Mouse (Mus musculus): Measurements from ENCODE around the gene Nt5c3b.
A peak's percentile ranks its signal among the peaks of the same experiment; 100 is the strongest.

The Nt5c3b gene

DNA sequence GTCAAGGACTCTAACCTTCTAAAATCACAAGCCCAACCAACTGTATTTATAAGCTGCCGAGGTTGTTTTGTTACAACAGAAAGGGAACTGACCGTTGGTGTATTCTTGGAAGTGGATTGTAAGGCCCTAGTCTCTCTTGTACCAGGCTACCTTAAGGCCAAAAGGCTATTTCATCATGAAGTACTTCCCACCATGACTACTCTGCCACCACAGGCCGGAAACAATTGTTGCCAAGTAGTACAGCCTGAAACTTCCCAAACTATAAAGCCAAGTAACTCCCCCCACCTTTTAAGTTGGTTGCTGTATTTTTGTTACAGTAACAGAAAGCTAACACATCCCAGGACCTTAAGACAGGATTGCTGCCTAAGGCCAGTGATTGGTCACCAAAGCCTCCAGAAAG, 14.8 kb downstream of the Nt5c3b start:
- no peak for DNase-seq

DNA sequence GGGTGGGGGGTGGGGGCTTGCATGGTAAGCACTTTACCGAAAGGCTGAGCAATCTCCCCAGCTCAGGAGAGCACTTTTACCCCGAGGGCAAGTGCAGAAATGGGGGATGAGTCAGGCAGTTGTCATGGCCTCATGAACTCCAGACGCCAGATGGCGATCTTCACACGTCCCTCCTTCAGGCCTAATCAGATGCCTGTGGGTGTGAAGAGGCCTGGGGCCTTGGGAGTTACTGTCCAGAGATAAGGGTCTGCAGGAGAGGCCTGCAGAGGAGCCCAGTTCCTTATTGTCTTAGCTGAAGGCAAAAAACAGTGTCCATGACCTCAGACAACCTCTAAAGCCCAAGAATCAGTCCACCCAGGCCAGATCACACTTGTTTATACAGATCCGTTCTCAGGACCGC, 15.8 kb downstream of the Nt5c3b start:
- DNase-seq = peak; percentile 68

DNA sequence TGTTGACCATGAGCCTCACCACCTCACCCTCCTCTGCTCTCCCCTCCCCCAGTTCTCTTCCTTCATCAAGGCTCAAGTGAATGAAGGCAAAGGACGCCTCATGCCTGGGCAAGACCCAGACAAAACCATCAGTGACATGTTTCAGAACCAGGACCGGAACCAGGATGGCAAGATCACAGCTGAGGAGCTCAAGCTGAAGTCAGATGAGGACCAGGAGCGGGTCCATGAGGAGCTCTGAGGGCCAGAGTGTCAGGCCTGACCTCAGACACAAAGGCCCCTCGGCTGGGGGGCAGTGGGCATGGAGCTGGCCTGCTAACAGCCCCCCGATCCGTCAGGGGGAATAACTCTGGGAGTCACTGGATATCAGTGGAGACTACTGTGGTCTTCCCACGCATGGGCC, 17.8 kb downstream of the Nt5c3b start:
- DNase-seq = no peak

DNA sequence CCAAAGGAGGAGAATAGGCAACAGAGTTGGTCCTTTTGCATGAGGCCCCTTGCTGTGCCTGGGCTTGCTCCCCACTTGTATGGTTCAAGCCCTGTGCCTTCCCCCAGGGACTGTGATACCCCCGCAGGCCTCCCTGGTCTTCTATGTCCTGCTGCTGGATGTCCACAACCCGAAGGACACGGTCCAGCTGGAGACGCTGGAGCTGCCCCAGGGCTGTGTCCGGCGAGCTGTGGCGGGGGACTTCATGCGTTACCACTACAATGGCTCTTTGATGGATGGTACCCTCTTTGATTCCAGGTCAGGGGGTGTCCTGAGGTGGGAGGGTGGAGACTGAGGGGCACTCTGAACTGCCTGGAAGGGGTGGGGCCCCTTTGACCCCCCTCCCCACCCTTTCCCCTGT, 20.1 kb downstream of the Nt5c3b start:
- DNase-seq = no peak

DNA sequence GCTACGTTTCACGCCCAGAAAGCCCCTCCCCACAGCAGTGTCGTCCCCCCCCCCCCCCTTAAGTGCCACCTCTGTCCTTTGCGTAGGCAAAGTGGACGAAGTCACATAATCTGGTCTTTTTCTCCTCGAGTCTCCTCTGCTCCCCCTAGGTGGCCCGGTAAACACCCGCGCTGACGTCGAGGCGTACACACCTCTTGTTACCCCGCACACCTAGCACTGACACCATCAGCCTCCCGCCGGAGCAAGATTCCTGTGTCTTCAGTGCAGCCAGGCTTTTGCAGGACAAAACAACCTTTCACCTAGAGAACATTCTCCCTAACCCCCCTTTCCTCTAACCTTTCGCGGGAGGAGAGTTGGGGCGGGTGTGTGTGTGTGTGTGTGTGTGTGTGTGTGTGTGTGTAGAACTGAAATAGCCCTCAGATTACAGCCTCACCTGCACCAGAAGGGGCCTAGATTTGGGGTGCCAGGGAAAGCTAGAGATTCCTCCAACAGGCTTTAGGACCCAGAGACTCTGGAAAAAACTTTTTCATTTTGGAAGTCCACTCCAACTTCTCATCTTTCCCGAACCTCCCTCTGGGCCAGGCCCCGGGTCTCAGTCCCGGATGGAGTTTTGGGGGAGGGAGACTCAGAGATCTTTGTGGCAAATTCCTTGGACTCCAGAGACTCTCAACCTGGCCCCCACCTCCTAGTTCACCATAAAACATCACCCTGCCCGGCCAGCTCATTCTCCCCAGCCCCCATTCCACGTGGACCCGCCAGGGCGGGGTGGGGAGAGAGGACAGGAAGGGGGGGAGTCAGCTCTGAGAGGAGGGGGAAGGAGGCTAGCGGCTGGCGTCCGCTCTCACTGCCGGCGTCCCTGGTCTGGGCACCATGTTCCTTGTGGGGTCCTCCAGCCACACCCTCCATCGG, 26.4 kb downstream of the Nt5c3b start, which contains the start of gene Fkbp10:
Gene Fkbp10, plus strand, starts transcription at position 784 of the 909 bp plus-strand sequence.
- DNase-seq = peak; percentile 58

DNA sequence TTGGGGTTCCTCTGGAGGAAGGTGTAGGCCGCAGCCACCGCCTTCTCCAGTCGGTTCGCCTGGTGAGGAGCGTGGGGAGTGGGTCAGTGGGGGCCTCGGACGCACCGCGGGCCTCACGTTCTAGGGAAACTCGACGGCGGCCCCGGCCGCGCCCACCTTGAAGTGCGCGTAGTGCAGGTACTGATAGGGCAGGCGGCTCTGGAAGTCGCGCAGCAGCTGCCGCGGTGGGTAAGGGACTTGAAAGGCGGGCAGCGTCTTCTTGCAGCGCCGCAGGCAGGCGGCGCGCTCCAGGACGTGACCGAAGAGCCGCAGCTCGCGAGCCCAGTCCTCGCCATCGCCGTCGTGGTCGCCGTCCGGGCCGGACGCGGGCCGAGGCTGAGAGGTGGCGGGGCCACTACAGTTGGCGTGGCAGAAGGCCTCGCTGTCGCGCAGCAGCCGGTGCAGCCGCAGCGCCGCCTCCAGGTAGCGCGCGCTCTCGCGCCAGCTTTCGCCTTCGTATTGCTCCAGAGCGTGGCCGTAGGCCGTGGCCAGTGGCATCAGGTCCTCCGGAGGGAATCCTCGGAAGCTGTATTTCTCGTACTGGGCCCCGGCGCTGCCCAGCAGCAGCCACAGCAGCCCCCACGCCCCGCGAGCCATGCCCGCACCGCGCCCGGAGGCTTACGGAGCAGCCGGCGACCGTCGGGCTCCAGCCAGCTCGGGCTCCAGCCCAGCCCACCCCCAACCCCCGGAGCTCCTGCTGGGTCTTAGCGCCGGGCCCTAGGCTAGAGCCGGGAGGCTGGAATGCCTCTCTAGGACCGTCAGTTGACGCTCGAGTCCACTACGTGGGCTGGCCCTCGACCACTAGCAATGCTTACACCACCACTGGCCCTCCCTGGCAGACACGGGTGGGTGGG, 27.3 kb downstream of the Nt5c3b start, which contains the start of gene P3h4:
Gene P3h4, minus strand, starts transcription at position 816 of the 893 bp plus-strand sequence.
- DNase-seq = peak; percentile 72

DNA sequence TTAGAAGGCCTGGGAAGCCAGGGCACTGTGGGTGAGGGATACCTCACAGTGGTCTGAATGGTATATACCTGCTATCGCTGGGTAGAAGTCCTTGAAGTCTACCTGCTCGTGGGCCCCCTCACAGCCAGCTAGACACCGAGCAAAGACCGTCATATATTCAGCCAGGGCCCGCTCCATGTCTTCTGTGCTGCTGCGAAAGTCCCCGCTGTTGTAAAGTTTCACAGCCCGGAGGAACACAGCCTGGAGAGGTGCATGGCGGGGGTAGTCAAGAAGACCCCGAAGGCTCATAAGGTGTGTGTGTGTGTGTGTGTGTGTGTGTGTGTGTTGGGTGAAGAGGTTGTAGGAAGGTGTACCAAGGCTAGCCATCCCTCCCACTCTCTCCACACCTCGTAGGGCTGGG, 28.1 kb downstream of the Nt5c3b start:
- DNase-seq = no peak

DNA sequence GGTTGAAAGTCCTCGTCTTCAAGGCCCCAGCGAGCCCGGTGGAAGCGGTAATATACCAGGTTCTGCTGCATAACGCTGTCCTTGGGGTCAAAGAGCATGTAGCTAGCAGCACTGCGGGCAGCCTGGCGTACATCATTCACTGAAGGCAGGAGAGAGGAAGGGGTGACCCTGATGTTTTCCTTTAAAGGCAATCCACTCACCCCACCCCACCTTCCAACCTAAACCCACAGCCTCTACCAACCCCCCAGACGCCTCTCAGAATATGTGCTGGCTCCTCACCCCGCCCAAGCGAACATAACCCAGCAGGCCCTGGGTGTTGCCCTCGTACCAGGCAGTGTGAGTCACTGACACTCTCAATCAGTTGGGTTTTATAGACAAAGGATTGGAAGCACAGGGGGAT, 29.9 kb downstream of the Nt5c3b start:
- no peak for DNase-seq

DNA sequence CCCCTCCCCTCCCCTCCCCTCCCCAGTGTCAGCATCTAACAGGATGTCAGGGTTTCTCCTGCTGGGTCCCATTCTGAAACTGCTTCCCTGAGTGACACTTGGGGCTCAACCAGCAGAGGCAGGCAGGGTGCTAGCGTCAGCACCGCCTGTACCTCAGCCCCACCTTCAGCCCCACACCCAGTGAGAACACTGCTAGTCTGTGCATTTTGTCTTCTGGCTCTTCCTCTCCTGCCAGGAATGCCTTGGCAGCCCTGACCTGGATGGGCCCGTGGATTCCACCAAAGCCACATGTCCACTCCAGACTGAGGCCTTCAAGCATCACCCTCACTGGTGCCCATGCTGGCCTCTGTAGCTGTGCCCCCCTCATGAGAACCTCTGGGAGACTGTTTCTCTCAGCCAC, 31.9 kb downstream of the Nt5c3b start:
- no peak for DNase-seq

DNA sequence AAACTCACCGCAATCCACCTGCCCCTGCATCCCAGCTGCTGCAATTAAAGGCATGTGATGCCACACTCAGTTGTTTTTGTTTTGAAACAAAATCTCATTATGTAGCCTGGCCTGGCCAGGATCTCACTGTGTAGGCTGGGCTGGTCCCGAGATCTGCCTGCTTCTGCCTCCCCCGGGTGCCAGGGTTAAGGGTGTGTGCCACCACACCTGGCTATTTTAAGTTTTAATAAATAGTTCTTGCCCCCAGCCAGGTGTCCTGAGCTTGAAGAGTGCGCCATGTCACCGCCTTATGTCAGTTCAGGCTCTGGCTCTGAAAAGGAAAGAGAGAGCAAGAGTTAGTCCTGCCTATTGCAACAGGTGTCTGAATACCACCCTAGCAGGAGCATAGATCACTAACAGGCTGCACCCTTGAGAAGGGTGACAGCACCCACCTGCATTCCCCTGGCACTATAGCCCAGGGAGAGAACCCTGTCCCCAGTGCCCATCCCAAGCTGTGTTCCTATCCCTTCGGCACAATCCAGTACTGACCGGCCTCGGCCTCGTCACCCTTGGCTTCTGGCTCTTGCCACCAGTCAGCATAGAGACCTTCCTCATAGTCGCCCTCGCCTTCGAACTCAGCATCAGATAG, 32.7 kb downstream of the Nt5c3b start:
- no peak for DNase-seq

DNA sequence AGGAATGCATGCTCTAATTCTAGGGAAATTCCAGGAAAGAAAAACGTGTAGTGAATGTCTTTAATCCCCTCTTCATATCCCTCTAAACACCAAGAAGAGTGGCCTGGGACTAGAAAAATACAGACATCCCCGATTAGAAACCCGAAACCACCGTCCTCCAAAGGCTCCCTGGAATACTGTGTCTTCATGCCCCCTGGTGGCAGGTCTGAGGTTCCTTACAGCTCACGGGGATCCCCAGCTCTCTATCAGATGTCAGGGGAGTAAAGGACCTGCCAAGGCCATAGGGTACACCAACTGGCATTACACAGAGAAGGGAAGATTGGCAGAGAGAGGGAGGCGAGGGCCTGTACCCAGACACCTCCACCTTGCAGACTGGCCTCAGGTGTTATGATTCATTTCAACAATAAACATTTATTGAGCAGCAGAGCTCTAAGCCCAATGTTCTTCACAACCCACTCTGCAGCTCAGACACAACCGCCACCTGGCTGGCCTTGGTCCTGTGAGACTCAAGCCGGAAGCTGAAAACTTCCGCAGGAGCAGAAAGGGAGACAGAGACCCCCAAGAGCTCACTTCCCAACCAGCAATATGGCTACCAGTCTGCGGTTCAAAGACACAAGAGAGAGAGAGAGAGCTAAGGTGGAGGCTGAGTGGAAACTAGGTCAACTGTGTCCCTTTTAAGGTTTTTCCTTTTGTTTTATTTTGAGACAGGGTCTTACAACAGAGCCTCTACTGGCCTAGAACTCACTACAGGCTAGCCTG, 33.4 kb downstream of the Nt5c3b start:
- DNase-seq = peak; percentile 63

DNA sequence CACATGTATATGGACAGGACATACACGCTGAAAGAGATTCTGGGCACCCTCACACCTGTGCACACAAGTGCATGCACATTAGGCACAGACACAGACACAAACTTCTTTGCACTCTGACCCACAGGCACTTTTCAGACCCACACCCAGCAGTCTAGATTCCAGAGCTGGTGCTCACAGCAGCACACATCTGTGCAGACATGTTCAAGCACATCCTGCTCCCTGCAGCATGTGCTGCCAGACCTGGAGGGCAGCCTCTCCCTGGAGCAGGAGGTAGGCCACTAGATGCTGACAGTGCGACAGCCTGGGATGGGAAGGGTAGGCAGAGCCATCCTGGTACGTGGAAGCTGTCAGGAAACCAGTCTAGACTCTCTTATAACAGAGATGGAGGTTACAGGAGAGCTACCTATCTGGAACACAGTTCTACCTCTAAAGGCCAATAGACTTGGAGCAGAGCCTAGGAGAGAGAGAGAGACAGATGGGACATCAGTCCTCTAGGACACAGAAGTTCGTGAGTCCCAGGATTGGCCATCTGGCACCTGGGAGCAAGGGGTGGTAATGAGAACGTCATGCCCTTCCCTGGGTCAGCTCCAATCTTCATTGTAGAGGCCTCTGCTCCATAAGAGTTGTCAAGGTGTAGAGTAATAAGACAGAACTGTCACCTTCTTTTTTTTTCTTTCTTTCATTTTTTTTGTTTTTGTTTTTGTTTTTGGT, 34.5 kb downstream of the Nt5c3b start:
- no peak for DNase-seq

DNA sequence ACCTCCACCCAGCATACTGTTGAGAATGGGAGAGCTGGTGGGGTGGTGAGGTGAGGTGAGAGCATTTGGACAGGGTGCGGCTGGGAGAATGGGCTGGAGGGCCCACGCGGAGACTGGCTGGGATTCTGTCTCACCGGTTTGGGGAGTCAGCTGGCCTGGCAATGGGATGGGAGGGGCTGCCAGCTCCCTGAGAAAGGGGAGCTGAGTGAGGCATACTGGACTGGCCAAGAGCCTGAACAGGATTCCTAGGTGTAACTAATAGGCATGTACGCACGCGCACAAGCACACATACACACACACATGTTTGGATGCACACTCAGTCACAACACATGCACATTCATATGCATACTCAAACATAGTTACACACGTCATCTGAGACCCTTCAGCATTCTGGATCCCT, 35.3 kb downstream of the Nt5c3b start:
- DNase-seq = no peak

DNA sequence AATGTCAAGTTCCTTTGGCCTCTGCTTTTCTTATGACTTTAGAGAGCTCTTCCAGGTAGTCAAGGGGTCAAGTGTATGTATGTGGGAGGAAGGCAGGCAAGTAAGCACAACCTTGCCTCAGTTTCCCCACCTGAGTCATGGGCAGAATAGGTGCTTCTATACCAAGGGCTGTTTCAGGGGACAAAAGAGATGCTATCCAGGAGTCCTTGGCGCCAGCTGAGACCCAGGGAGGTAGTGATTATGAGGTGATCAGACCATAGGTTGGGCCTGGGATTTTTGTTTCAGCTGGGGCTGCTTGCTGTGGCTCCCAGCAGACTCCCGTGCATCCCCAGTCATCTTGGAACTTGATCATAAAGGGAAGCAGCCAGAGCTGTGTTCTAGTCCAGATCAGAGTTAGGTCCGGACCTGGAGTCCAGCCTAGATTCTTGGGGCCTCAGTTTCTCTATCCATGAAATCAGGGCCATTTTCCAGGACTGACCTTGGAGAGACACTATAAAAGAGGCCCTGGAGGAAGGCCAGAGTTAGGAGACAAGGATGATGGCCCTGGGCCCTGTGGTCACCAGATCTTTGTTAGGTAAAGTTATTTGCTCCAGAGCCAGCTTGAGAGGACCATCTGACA, 37.0 kb downstream of the Nt5c3b start:
- DNase-seq = no peak

DNA sequence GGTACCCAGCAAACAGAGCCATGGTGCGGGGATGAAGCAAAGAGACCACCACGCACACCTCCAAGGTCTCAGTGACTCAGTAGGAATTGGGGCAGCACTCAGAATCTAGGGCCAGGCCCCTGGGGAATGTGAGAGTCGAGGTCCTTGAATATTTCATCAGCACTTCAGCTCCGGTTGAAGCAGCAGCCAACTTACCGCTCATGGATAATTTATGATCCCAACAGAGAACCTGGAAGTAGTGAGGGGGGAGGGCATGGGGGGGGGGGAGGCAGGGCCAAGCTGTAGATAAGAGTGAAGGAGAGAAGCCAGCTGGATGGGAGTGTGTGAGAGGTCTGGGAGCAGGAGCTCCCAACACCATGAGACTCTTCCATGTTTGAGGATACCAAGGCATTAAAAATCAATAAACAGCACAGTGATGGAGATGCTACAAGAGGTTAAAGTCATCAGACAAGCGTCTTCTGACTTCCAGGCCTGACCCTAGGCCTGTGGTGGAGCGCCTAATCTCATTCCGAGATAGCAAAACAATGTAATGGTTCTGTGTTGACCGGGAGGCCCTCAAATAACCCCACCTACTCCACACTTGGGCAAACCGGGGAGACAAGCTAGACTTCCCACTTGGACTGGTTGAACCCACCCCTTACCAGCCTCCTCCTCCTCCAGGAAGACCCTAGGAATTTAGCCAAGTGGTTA, 38.0 kb downstream of the Nt5c3b start:
- DNase-seq = no peak

DNA sequence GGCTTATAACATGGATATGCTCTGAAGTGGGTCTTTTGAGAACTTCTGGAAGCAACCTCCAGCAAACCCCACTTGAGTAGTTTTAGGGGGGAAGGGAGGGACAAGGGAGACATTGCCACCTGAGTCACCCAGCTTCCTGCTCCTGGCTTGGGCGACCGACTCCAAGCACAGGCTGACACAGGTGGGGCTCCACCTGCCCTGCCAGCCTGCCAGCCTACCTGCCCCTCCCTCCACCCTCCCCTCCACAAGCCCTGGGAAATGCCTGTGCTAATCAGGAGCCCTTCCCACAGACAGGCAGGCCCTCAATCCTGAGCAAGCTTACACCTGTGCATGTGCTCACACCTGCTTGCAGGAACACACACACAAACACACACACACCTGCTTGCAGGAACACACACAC, 38.9 kb downstream of the Nt5c3b start:
- no peak for DNase-seq

DNA sequence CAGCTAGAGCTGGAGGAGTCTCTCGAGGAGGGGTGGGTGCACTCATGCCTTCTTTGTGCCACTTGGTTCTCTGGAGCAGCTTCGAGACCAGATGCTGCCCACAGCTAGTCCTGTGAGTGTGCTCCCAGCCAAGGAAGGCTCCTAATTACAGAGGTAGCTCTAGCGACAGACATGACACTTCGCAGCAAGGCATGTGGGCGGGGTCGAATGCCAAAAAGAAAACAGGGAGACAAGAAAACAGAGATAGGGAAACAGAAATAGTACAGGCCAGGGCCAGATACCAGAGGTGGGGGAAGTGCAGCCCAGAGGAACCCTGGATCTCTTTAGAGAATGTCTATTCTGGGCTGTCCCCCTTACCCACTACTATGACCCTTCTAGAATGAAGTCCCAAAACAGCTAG, 39.4 kb downstream of the Nt5c3b start:
- DNase-seq = peak; percentile 57

DNA sequence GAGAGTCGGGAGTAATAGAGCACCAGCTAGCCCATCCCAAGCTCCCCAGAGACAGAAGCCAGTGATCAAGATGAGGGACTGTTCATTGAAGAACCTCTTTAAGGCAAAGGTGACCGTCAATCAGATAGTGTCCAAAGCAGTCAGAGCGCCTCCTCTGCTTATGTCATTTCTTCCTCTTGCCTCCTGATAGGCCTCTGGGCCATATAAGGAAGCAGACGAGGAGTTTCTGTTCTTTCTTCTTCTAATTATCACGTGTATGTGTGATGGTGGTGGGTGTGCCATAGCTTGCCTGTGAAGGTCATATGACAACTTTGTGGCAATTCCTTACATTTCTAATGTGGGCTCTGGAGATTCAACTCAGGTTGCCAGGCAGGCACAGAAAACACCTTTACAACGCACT, 40.8 kb downstream of the Nt5c3b start:
- DNase-seq = no peak

DNA sequence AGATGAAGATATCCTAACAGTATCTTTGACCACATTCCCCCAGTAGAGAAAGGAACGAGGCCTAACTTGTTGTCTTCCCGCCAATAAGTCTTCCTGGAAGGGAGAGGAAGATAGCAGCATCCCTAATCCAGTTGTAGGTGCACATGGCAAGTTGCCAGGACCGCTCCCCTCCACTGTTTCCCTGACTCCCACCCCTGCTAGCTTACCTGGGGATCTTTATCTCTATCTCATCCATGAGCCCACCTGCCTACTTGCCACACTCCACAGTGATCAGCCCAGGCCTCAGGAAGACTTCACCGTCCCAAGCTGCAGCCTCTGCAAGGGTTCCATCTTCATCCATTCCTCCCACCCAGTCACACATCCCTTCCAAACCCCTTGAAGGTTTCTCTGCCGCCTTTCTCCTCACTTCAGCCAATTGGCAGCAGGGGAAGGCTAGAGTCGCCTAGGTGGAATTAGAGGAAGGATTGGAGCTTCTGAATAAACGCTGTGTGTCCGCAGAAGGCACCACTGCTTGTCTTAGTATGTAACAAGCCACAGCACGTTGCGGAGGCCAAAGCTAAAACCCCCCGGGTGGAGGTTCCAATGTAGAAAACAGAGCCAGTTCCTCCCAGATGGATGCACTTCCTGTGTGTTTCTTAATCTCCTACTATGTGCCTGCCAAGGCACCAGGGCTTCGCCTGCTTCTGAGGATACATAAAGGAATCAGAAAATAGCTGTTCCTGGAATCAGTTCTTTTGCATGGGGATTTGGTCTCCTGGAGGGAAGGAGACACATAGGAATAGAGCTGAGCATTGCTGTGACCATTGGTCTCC, 41.7 kb downstream of the Nt5c3b start:
- DNase-seq = no peak

DNA sequence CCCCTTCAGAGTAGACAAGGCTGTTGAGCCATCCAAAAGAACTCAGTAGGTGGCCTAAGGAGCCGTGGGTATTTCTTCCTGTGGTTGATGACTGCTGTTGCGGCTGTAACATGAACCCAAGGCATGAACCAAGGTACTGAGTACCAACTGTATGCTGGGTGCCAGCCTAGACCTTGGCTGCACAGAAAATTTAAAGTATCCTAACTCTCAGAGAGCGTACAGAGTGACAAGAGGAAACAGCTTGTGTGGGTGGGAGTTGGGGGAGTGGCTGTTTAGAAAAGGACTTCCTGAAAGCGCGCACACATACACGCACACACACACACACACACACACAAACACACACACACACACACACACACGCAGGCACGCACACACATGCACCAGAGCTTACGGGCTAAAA, 42.3 kb downstream of the Nt5c3b start:
- no peak for DNase-seq

All from liver (tissue).